25 mouse cellular contexts compared by ENCODE assay signal in the genomic region with DNA sequence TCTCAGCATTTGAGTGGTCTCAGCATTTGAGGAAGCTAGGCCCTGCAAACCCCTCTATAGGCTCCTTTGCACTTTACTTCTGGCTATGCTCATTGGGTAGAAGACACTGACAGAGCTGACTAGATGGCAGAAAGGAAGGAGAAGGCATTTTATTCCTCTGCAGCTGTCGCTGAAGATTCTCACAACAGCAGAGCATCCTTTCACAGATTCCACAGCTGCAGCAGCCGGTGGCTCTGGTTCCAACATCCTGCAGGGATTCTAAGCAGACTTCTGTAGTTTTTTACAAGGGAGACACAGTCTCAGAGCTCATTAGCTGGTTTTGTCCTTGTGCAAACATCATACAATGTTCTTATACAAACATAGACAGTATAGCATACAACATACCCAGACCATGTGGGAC. TPM values are rescaled to one million over a fixed set of nuclear protein-coding genes. Genes with fewer than 3 reads are reported as not detected.
DNase-seq lines count a peak whose midpoint lies in the region; ATAC-seq lines count a peak whose summit lies in the region.
"Had no signal": no experiment of that assay in that cellular context is flagged by ENCODE, and none has a peak within 500 bp of the region (broad histone marks: within the 10 kb centered on the region; RNA-seq: fewer than 3 reads in every experiment).

No protein-coding gene starts in this region.

- DNase-seq in embryonic facial prominence, embryonic 10.5 days (ENCODE audit: low spot score), result no peak
- DNase-seq in hindbrain, embryonic 14.5 days (ENCODE audit: low spot score), result no peak
- peak; percentile 42 to 71 for DNase-seq in left cerebral cortex, postnatal 14 days (ENCODE audit: low spot score in 2 of 2)
- no peak for DNase-seq in left cerebral cortex, postnatal 4 days
- DNase-seq in right cerebral cortex, postnatal 10 days (ENCODE audit: low spot score in 2 of 2), result peak; percentile 46 to 73
- DNase-seq in right cerebral cortex, postnatal 36 days (ENCODE audit: low spot score in 2 of 2), result no peak
- DNase-seq: adrenal gland, postnatal 10 days; cerebellum, adult 9-10 months; gastrocnemius, postnatal 14 days; heart, adult 18-20 months; heart, postnatal 14 days; kidney, adult 2 months; lung, adult 18-20 months; lung, postnatal 10 days; thymus, postnatal 36 days had no signal

- H3K27me3 ChIP-seq in embryonic facial prominence, embryonic 15.5 days, result no peaks in the 10 kb centered on the region
- H3K27me3 ChIP-seq in embryonic facial prominence, embryonic 10.5 days (replicated peaks; ENCODE audit: low read depth, poor library complexity, severe bottlenecking), result no peaks in the 10 kb centered on the region
- H3K27me3 ChIP-seq in hindbrain, embryonic 16.5 days (replicated peaks; ENCODE audit: control insufficient read depth, insufficient read depth, low read length), result no peaks in the 10 kb centered on the region
- H3K27me3 ChIP-seq in hindbrain, embryonic 14.5 days (ENCODE audit: control insufficient read depth, insufficient read depth, low read length), result no peaks in the 10 kb centered on the region
- H3K27me3 ChIP-seq: heart, embryonic 12.5 days; hindbrain, embryonic 12.5 days; limb, embryonic 13.5 days; liver, embryonic 12.5 days; midbrain, embryonic 13.5 days; neural tube, embryonic 12.5 days had no signal

- H3K9me3 ChIP-seq in embryonic facial prominence, embryonic 15.5 days (replicated peaks), result no peaks in the 10 kb centered on the region
- H3K9me3 ChIP-seq in embryonic facial prominence, embryonic 10.5 days, result no peaks in the 10 kb centered on the region
- no peaks in the 10 kb centered on the region for H3K9me3 ChIP-seq in hindbrain, embryonic 16.5 days (ENCODE audit: control insufficient read depth, low read length)
- H3K9me3 ChIP-seq in hindbrain, embryonic 14.5 days (ENCODE audit: control insufficient read depth, low read length), result no peaks in the 10 kb centered on the region
- H3K9me3 ChIP-seq: heart, embryonic 12.5 days; hindbrain, embryonic 12.5 days; limb, embryonic 13.5 days; liver, embryonic 12.5 days; midbrain, embryonic 13.5 days; neural tube, embryonic 12.5 days had no signal

- 26% methylated on average over 2 of the region's 2 CpGs for WGBS in embryonic facial prominence, embryonic 15.5 days
- WGBS in embryonic facial prominence, embryonic 10.5 days, result 74% methylated on average over 2 of the region's 2 CpGs
- WGBS in hindbrain, embryonic 16.5 days, result 46% methylated on average over 2 of the region's 2 CpGs
- WGBS in hindbrain, embryonic 14.5 days, result 63% methylated on average over 2 of the region's 2 CpGs

- intact Hi-C loops in left cerebral cortex, postnatal 14 days (cut with DNase I), result no loop called here
- intact Hi-C loops in left cerebral cortex, postnatal 4 days (cut with DNase I), result no loop called here

- H3K4me1 ChIP-seq in embryonic facial prominence, embryonic 15.5 days, result no peaks in the 10 kb centered on the region
- H3K4me1 ChIP-seq in embryonic facial prominence, embryonic 10.5 days, result no peaks in the 10 kb centered on the region
- H3K4me1 ChIP-seq in hindbrain, embryonic 16.5 days (ENCODE audit: control insufficient read depth, insufficient read depth, low read depth, low read length), result no peaks in the 10 kb centered on the region
- H3K4me1 ChIP-seq in hindbrain, embryonic 14.5 days (replicated peaks; ENCODE audit: control insufficient read depth, insufficient read depth, low read length), result no peaks in the 10 kb centered on the region
- H3K4me1 ChIP-seq: heart, embryonic 12.5 days; hindbrain, embryonic 12.5 days; limb, embryonic 13.5 days; liver, embryonic 12.5 days; midbrain, embryonic 13.5 days; neural tube, embryonic 12.5 days had no signal

- peak overlapping the region; percentile 31 for H3K27ac ChIP-seq in embryonic facial prominence, embryonic 15.5 days (replicated peaks)
- no peak overlapping the region for H3K27ac ChIP-seq in embryonic facial prominence, embryonic 10.5 days (replicated peaks)
- no peak overlapping the region for H3K27ac ChIP-seq in hindbrain, embryonic 16.5 days (ENCODE audit: low read depth, low read length)
- H3K27ac ChIP-seq in hindbrain, embryonic 14.5 days, result no peak overlapping the region
- H3K27ac ChIP-seq: hindbrain, embryonic 12.5 days; kidney, postnatal 0 days; limb, embryonic 13.5 days; liver, embryonic 12.5 days; midbrain, embryonic 13.5 days; neural tube, embryonic 12.5 days had no signal

- ATAC-seq in embryonic facial prominence, embryonic 15.5 days (ENCODE audit: insufficient number of reproducible peaks, low FRiP score, low TSS enrichment, low read depth), result no peak
- ATAC-seq in hindbrain, embryonic 16.5 days, result peak; percentile 40; the same call in 1 of the 2 replicates
- no peak for ATAC-seq in hindbrain, embryonic 14.5 days (ENCODE audit: low FRiP score)
- ATAC-seq: activated CD4-positive, CD25-positive, alpha-beta regulatory T cell, adult 4 months; liver, embryonic 12.5 days; midbrain, embryonic 13.5 days had no signal

- H3K36me3 ChIP-seq in embryonic facial prominence, embryonic 15.5 days, result no peaks in the 10 kb centered on the region
- no peaks in the 10 kb centered on the region for H3K36me3 ChIP-seq in embryonic facial prominence, embryonic 10.5 days (replicated peaks)
- no peaks in the 10 kb centered on the region for H3K36me3 ChIP-seq in hindbrain, embryonic 16.5 days (ENCODE audit: control insufficient read depth, insufficient read depth, low read length)
- no peaks in the 10 kb centered on the region for H3K36me3 ChIP-seq in hindbrain, embryonic 14.5 days (replicated peaks; ENCODE audit: control insufficient read depth, insufficient read depth)
- H3K36me3 ChIP-seq: heart, embryonic 12.5 days; hindbrain, embryonic 12.5 days; limb, embryonic 13.5 days; liver, embryonic 12.5 days; midbrain, embryonic 13.5 days; neural tube, embryonic 12.5 days had no signal

- no peak overlapping the region for H3K9ac ChIP-seq in embryonic facial prominence, embryonic 15.5 days
- no peak overlapping the region for H3K9ac ChIP-seq in hindbrain, embryonic 16.5 days (ENCODE audit: low read depth, low read length)
- no peak overlapping the region for H3K9ac ChIP-seq in hindbrain, embryonic 14.5 days
- H3K9ac ChIP-seq: heart, embryonic 12.5 days; hindbrain, embryonic 12.5 days; limb, embryonic 13.5 days; liver, embryonic 12.5 days; midbrain, embryonic 13.5 days; neural tube, embryonic 12.5 days had no signal

- no peak overlapping the region for H3K4me3 ChIP-seq in embryonic facial prominence, embryonic 15.5 days (replicated peaks)
- H3K4me3 ChIP-seq in embryonic facial prominence, embryonic 10.5 days, result no peak overlapping the region
- no peak overlapping the region for H3K4me3 ChIP-seq in hindbrain, embryonic 16.5 days (ENCODE audit: low read length)
- H3K4me3 ChIP-seq in hindbrain, embryonic 14.5 days (replicated peaks; ENCODE audit: low read length), result no peak overlapping the region
- H3K4me3 ChIP-seq: heart, embryonic 12.5 days; hindbrain, embryonic 12.5 days; limb, embryonic 13.5 days; liver, embryonic 12.5 days; midbrain, embryonic 13.5 days; neural tube, embryonic 12.5 days had no signal

- no peak overlapping the region for H3K4me2 ChIP-seq in embryonic facial prominence, embryonic 15.5 days (replicated peaks)
- no peak overlapping the region for H3K4me2 ChIP-seq in hindbrain, embryonic 16.5 days (ENCODE audit: low read length)
- H3K4me2 ChIP-seq in hindbrain, embryonic 14.5 days (replicated peaks), result no peak overlapping the region
- H3K4me2 ChIP-seq: heart, embryonic 12.5 days; hindbrain, embryonic 12.5 days; limb, embryonic 13.5 days; liver, embryonic 12.5 days; midbrain, embryonic 13.5 days; neural tube, embryonic 12.5 days had no signal

RNA-seq across cellular contexts. Expression of a gene that starts 33.7 kb away (rescaled TPM):
- 6.9 and 7.5 TPM in 2 replicates for polyA plus RNA-seq in embryonic facial prominence, embryonic 15.5 days (2015; fragmentation: Nextera tagmentation; extraction: Ambion mirVana)
- 0.79 and 0.96 TPM in 2 replicates for polyA plus RNA-seq in embryonic facial prominence, embryonic 10.5 days (2016; fragmentation: Nextera tagmentation; extraction: Ambion mirVana)
- polyA plus RNA-seq in hindbrain, embryonic 16.5 days (2015; fragmentation: Nextera tagmentation; extraction: Ambion mirVana), result 3.8 and 4.9 TPM in 2 replicates
- polyA plus RNA-seq in hindbrain, embryonic 14.5 days (2014; fragmentation: Nextera tagmentation; extraction: Ambion mirVana), result 2.4 and 3.3 TPM in 2 replicates
- 100 to 1,000 TPM; 206 to 251 TPM for total RNA-seq in left cerebral cortex, postnatal 14 days (2021)
- total RNA-seq in left cerebral cortex, postnatal 4 days (2021), result 10 to 100 TPM; 44.2 to 46.4 TPM

Comparison
In these comparisons a context has a peak if more than half of its experiments do, and no peak if none do; other contexts are left out.
1. DNase-seq: peak in left cerebral cortex, postnatal 14 days (2 of 2) and right cerebral cortex, postnatal 10 days (2 of 2); none in embryonic facial prominence, embryonic 10.5 days (single experiment), hindbrain, embryonic 14.5 days (single experiment), left cerebral cortex, postnatal 4 days (single experiment) and right cerebral cortex, postnatal 36 days (0 of 2).